Mouse (Mus musculus): ENCODE results near the gene Trak1.

Trak1 gene

GRCm38 (mm10) chr9:121298065-121298398, 730 bp downstream of the Trak1 start:
- DNase-seq = no peak

- no peak for DNase-seq
Observed at GRCm38 (mm10) chr9:121298411-121299091, 1.2 kb downstream of the Trak1 start.

- no peak for DNase-seq
Observed at GRCm38 (mm10) chr9:121299223-121299755, 2.0 kb downstream of the Trak1 start.

- no peak for DNase-seq
Observed at GRCm38 (mm10) chr9:121299976-121300570, 2.8 kb downstream of the Trak1 start.

DNA sequence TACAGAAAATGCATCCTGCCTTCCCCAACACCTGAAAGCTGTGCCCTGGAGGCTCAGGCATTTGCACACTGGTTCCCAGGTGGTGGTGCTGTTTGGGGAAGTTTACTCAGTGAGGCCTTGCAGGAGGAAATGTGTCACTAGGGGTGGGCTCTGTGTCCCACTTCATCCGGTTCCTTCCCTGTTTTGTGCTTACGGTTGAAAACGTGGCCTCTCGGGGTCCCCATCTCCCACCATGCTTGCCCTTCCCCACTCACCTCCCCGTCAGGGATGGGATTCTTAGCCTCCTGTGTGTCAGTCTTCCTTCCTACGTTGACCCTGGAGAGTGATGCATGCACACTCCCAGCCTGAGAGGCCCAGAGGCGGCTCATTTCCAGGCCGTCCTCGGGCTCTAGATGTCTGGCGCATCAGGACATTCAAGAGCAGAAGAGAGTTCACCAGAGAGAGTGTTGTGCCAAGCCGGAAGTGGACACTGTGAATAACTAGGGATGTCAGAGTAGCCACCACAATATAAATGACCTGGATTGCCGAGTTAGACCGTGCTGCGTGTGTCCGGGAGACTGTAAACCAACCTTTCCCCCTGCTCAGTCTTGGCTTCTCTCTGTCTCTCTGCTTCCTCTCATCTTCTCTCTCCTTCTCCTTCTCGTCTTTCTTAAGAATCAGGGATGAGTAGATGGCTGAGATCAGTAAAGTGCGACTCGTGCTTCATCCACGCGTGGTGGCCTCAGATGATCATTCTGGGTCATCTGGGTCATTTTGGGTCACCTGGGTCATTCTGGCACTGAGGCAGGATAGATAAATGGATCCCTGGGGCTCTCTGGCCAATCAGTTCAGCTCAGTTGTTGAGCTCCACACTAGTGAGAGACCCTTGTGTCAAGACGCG, 4.0 kb downstream of the Trak1 start:
- DNase-seq = no peak

GRCm38 (mm10) chr9:121302543-121302942, 5.2 kb downstream of the Trak1 start:
- no peak for DNase-seq

- DNase-seq = no peak
Observed at GRCm38 (mm10) chr9:121303086-121303485, 5.8 kb downstream of the Trak1 start.

DNA sequence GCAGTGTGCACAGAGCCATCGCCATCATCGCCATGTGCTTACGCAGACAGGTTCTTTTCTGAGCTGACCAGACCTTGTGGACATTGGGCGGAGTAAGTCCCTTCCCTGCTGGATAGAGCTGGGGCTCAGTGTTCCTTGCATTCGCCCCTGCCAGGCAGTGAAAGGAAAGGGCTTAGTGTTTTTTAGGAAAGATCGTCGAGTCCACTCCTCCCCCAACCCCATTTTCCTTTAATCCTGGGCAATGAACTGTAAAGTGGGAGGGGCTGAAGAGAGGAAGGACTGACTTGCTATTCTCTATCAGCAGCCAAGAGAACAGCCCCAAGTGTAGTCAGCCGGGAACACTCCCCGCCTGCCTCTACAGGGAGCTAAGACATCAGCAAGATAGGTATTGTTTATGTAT, 6.4 kb downstream of the Trak1 start:
- no peak for DNase-seq

- no peak for DNase-seq
Observed at GRCm38 (mm10) chr9:121304520-121304919, 7.2 kb downstream of the Trak1 start.

DNA sequence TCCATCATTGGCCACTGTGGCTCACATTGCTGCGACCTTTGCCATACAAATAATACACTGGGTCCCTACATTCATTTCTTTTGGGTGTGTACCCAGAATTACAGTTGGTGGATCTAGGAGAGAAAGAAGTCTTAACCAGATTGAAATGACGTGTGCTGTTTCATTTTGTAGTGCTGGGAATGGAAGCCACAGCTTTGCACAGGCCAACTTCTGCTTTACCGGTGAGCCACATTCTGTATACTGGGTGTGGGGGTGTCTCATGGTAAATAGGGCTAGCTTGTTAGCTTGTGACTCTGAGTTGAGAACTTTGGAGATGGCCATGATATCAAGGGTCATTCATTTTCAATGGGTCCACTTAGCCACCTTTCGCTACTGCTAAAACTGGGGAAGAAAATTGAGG, 8.2 kb downstream of the Trak1 start:
- DNase-seq = no peak

DNA sequence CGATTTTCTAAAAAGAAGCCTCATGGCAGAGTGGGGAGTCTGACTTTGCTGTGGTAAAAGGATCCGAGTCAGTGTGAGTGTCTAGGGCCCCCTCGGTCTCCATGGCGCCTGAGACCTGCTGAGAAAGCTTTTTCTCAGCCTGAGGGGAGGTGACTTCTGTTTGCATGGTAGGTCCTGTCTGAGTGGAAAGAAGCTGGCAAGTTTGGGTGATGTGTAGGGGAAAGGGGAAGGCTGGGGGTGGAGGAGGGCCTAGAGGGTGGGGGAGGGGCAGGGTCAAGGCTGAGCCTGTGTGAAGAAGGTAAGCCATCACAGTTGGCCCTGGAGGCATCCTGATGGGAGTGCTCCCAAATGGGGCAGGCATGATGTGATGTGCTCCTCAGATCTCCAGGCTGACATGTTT, 12.0 kb downstream of the Trak1 start:
- DNase-seq = no peak

DNA sequence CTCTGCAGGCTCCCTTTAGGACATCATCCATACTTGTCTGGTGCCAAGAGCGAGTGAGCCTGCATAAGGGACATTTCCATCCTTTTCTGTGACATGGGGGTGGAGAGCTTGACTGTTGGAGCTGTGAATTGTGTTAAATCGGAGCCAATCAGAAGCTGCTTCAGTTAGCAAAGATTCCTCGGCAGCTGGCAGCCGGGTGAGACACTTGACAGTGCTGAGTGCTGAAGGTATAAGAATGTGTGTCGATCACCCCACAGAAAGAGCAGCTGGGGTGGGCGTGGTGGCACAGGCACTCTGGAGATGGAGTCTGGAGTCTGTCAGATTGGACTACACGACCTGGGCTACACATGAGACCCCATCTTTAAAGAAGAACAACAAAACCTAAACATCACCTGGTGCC, 13.2 kb downstream of the Trak1 start:
- DNase-seq = no peak

GRCm38 (mm10) chr9:121311846-121312236, 14.5 kb downstream of the Trak1 start:
- no peak for DNase-seq

- DNase-seq = no peak
Observed at GRCm38 (mm10) chr9:121312237-121312891, 15.1 kb downstream of the Trak1 start.

DNA sequence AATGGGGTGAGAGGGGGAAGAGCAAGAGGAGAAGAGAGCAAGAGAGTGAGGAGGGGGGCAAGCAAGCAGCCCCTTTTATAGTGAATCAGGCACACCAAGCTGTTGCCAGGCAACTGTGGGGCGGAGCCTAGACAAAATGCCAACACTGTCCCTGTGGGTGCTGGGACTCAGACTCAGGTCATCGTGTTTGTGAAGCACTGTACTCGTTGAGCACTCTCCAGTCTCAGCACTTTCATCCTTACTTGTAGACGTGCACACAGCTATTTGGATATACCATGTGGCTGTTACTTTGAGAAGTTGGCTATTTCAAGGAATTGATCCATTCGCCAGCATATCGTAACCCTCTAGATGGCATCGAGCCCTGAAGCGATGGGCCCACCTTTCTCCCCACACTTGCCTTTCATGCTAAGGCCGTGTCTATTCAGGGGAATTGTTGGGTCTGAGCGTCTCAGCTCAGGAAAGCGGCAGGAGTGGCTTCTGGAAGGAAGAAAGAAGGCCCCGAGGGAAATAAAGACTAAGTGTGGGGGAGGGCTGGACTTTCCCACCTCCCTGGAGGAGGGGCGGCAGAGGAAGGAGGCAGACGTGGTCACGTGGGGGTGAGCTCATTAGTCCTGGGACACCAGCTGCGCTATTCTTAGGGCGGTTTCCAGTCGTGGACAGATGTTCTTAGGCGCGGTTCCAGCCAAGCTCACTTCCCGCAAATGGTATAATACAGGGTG, 16.5 kb downstream of the Trak1 start:
- DNase-seq = no peak

DNA sequence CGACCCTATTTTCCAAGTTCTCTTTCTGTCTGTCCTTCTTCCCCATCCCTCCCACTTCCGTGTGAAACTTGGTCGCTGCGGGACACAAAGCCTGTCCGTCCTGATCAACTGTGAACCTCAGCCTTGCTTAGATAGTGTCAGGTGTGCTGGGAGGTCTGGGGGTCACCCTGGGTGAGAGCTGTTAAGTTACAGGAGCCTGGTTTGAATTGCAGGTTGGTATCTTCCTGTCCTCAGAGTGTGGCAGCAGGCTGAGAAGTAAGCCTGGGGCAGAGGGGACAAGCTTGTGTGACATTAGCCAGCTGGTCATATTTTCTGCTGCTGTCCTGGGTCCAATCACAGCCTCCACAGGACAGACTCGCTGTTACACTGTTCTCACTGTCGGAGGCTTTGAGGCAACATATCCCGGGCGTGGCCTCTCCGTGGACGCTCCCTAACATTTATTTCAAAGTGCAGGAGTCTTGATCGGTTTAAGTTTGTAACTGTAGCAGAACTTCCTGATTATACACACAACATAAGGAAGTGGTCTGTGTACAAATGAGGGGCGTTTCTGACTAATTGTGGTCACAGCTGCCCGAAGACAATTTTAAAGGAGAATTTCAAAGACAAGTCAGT, 17.3 kb downstream of the Trak1 start:
- DNase-seq = no peak

DNA sequence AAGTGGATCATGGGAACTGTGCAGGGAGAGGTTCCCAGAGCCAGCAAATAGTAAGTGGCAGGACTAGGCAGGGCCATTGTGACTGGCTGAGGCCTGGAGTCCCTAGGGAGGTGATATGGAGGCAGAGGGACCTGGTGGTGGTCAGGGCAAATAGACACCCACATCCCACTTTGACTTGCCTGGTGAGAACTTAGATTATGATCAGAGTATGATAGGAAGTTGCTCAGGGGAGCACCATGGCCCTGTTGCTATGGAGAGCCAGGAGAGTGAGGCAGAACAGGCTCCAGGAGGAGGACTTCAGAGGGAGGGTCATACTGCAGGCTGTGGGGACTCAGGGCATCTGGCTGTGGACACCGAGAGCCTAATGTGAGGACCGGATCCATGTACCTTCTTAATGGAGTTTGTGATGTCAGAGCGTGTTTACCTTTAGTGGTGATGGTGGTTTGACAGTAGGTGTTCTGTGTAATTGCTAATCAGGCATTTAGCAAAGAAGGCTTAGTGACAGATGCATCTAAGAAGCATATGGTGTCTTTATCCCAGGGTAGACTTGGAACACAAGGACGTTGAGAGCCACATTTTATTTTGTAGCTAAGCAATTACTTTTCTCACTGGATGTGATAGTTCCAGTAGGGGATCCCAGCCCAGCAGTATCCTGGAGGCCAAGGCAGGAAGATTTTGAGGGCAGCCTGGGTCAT, 18.7 kb downstream of the Trak1 start:
- no peak for DNase-seq

DNA sequence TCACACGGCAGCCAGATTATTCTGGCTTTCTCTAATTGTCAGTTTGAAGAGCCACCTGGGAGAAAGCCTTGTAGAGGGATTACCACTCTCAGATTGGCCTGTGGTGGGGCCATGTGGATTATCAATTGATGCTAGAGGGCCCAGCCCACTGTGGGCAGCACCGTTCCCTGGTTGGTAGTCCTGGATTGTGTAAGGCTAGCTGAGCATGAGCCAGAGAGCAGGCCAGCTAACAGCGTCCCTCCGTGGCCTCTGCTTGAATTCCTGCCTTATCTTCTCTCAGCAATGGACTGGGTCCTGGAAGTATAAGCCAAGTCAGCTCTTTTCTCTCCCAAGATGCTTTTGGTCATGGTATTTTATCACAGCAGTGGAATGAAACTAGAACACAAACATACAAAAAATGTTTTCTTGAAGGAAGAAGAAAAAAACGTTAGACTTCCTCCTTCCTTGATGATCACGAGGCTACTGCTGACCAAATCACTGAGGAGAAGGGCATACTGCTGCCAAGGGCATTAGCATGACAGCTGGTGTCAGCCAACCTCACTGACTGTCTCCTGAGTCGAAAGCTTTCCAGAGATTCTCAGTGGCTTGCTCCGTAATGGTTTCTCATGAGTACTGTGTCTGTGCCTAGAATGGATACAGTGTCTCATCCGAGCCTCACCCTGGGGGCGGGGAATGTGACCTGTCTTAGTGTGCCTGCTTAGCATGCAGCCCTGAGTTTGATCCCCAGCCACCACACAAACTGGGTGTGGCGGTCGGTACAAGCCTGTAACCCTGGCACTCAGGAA, 19.5 kb downstream of the Trak1 start:
- no peak for DNase-seq

DNA sequence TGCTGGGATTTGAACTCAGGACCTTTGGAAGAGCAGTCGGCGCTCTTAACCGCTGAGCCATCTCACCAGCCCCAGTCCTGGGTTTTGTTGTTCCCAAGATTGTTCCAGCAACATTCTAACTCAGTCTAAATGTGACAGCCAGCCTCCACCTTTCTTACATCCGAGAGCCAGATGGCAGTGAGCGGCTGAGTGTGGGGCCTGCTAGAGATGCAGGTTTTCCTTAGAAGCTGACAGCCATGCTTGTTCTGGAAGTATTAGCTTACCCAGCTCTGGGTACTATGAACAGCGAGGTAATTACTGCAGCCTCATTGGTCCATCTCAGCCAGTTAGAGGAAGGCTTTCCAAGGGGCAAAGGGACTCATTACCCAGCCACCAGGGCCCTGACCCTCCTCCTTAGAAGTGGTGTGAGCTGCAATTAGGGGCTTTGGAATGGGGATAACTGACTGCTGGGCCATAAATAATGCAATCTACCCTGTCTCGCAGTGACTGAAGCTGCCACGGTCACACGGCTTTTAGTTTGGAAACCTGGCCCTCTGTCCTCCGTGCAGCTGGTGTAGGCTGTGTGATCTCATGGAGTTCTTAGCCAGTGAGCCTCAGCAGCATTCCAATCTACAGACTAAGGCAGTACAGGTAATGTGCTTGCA, 22.1 kb downstream of the Trak1 start:
- DNase-seq = no peak

DNA sequence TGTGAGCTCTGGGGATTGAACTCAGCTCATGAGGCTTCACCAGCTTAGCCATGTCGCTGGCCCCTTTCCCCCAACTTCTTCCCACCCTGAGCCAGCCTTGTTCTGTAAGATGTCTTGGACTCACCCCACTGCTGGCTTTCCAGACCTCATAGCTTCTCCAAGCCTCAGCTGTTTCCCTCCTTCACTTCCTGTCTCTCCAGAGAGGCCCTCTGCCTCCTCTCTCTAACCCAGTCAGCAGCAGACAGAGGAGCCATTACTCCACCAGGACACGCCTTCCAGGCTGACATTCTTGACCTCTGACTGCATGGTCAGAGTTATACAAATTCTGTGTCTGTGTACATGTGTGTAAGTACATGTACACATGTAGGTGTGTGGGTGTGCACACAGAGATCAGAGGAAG, 23.1 kb downstream of the Trak1 start:
- no peak for DNase-seq
